Mouse (Mus musculus): ENCODE measurements around the gene Vezt.

Vezt gene

DNA sequence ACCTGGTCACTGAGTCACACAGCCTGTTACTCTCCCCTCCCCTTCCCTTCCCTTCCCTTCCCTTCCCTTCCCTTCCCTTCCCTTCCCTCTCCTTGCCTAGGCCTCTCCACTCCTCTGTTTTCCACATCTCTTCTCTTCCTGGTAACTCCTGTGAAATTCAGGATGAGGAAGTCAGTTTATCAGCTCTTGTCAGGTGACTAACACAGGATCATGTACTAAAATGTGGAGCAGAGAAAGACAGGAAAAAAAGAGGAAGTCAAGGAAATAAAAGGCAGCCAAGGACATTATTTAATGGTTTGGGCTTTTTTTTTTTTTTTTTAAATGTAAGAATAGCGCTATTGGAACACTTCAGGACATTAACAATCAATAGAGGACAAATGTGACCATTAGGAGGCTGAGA lies 126.6 kb downstream of the Vezt start:
- DNase-seq, result no peak

DNA sequence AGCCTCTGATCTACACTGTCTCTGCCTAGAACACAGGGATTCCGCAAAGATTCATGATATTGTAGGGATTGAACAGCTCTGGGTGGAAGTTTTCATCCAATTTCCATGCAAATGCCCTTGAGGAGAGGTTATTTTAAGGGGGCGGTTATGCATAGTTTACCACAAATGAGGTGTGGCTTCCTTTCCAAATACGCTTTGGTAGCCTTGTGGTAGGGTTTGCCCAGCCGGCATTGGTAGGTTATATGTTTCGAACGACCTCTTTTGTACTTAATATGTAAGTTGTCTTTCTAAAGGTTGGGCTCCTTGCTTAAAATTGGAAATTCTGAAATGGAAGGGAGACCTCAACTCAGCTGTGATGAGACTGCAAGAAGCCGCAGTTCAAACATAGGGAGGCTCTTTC lies 127.1 kb downstream of the Vezt start:
- DNase-seq, result no peak

DNA sequence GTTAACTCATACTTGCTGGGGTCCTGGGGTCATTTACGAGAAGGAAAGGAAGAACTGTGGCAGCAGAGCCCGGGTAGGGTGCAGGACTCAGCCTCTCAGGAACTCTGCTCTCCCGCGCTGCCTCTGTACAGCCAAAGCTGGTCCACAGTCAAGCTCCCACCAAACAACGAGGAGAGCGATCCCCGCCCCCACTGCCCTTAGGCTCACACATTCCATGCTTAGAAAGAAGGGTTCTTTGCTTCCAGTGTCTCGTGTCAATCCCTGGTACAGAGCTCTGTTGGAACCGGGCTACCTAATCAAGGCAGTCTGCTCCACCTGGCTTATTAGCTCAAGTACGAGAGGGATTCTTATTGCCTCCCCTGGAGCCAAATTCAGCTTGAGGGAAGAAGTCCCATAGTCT lies 128.2 kb downstream of the Vezt start:
- peak; percentile 27 for DNase-seq

DNA sequence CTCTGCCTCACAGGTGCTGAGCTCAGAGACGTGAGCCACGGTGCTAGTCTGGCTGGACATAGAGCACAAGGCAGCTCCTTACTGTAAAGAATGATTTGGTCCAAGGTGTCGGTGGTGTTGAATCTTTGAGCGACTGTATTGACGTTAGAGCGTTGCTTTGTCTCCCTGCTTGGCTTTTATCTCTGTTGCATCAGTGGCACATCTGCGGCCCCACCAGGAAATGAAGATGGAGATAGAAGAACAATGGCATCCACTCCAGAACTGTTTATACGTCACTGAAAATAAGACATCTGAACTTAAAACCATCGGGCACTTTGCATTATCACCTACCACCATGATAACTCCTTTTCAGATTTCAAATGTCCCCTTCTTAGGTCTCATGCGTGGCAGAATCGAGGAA lies 135.7 kb downstream of the Vezt start:
- no peak for DNase-seq

DNA sequence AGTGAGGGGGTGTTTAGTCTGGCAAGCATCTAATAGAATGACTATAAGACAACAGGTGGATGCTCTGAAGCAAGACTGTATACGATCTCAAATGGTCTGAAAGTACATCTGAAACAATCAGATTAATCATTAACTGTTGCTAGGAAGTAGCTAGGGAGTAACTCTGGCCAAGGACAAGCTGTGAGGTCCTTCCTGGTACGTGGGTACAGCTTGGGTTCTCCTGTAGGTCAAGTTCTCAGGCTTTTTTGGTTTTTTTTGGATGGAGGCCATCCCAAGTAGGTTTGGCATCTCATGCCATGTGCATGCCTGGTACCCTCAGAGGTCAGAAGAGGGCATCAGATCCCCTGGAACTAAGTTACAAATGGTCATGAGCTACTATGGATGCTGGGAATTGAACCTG lies 136.3 kb downstream of the Vezt start:
- peak; percentile 38 for DNase-seq

DNA sequence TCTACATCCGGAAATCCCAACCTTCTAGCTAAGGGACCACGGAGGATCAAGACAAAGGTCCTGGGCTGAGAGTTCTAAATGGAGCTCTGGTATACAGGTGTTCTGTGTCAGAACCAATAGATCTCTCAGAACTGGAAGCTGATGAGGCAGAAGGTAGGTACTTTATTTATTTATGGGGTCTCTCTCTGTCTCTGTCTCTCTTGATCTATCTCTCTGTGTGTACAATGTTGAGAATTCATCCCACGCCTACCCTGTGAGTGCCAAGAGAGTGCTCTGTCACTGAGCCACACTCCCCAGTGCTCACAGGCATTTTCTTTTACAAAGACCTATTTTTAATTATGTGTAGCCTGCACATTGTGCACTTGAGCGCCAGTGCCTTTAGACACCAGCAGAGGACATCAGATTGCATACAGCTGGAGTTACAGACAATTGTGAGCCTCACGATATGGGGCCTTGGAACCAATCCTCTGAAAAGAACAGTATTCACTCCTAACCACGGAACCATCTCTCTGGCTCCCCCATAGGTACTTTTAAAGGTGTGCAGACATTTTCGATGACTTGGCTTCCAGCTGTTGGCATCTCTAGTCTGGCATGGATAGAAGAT lies 138.5 kb downstream of the Vezt start, which contains the start of gene Metap2:
TSS of gene Metap2 (minus strand) at position 51 of the 604 bp plus-strand sequence.
- no peak for DNase-seq

DNA sequence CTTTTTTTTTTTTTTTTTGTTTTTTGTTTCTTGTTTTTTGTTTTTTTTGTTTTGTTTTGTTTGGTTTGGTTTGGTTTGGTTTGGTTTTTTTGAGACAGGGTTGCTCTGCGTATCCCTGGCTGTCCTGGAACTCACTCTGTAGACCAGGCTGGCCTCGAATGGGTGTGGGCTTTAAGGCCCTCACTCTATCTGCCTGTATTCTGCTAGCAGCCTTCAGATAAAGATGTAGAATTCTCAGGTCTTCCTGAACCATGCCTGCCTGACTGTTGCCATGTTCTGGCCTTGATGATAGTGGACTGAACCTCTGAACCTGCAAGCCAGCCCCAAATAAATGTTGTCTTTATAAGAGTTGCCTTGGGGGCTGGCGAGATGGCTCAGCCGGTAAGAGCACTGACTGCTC lies 143.1 kb downstream of the Vezt start:
- DNase-seq, result no peak

DNA sequence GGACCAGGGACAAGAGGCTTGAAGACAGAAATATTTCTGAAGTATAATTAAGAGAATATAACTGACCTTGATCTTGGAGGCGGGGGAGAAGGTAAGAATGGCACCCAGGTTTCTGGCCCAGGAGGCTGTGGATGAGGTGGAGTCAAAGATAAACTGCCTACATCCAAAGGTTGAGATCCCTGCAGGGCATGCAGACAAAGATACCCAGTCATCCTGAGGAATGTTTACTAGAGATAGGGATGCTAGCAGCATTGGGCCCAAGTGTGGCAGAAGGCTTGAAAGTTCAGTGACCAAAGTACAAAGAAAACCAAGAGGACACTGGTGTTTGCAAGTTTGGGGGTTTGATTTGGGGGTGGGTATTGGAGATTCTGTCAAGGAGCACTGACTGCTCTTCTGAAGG lies 144.6 kb downstream of the Vezt start:
- DNase-seq, result no peak

DNA sequence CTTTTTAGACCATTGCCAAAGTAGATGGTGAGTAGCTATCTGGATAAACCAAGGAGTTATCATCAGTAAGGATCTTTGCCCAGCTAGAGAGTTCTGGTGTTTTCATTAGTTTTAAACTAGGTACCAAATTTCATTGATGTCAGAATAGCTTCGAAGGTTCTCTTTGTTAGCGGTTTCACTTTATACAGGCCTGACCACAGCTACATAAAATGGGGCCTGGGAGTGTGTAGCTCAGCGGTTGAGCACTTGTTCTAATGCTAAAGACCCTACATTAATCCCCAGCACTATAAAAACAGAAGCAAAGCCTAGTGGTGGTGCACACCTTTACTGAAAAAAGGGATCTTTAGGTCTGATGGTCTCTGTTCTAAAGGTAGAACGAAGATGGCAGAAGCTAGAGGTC lies 145.1 kb downstream of the Vezt start:
- DNase-seq, result no peak

DNA sequence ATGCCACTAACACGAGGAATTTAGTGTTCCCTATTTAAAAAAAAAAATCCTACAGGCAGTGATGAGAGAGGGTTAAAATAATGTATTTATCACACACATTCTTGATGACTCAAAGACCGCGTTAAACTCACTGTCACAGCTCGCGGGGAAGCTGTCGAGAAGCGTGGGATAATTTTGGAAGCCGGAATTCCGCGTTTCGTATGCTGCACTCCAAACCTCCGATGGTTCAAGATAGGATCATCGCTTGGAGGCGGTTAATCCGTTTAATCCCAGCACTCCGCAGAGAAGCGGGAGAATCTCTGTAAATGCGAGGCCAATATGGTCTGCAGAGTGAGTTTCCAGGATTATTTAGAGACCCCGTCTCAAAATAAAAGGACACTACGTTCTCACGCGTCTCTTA lies 145.6 kb downstream of the Vezt start:
- no peak for DNase-seq

DNA sequence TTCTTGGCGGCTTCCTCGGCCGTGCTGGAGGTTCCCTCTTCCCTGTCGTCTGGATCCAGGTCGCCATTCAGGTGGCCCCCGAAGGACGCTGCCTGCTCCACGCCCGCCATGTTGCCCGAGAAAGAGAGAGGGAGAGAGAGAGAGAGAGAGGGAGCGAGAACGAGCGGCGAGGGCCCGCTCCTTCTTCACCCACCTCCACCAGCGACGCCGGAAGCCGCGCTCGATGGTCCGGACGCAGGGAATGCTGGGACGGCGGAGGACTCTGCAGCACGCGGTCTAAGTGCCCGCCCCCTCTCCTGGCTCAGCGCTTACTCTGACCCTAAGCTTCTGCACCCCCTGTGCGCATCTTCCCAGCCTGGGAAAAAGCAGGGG lies 146.1 kb downstream of the Vezt start:
- peak; percentile 90 for DNase-seq
